Mouse (Mus musculus): ENCODE data around the gene Ikzf3. TPM values are rescaled to one million over a fixed set of nuclear protein-coding genes. Genes with fewer than 3 reads are reported as not detected.

The Ikzf3 gene
- polyA plus RNA-seq, 1 experiment: 104 TPM

- Histone ChIP-seq H3K27ac (ENCODE audit: insufficient read depth, low read length) (peak overlapping the region; percentile 100), H3K4me3 (ENCODE audit: extremely low read depth, insufficient read depth, insufficient read length) (peak overlapping the region; percentile 58; the same call in 1 of the 2 replicates), H3K27me3 (ENCODE audit: control insufficient read depth, insufficient read depth, low read length) (no peaks in the 10 kb centered on the region), H3K4me1 (ENCODE audit: control insufficient read depth, insufficient read depth, insufficient read length) (peaks cover 51% of the 10 kb centered on the region), H3K36me3 (ENCODE audit: control insufficient read depth, insufficient read depth, low read length) (peaks cover 1% of the 10 kb centered on the region; the same call in 1 of the 2 replicates)
- peak; percentile 77 to 83 for DNase-seq (ENCODE audit: low read depth in 1 of 2, low spot score in 2 of 2)
- TF ChIP-seq CTCF (IDR thresholded peaks at IDR 0.05; ENCODE audit: extremely low read depth, insufficient read depth, insufficient read length, insufficient replicate concordance): no peak
- TF ChIP-seq POLR2A (IDR thresholded peaks at IDR 0.05; ENCODE audit: low read depth, low read length): no peak
- 12% methylated on average over 11 of the region's 11 CpGs for WGBS
Measured at GRCm38 (mm10) chr11:98459071-98459741, 86.6 kb downstream of the Ikzf3 start.

- no peak for DNase-seq (ENCODE audit: low read depth in 1 of 2, low spot score in 2 of 2)
- 3% methylated on average over 19 of the region's 30 CpGs for WGBS
- Histone ChIP-seq H3K4me1 (ENCODE audit: control insufficient read depth, insufficient read depth, insufficient read length) (peaks cover 44% of the 10 kb centered on the region), H3K27ac (ENCODE audit: insufficient read depth, low read length) (peak overlapping the region; percentile 100), H3K4me3 (ENCODE audit: extremely low read depth, insufficient read depth, insufficient read length) (peak overlapping the region; percentile 58), H3K27me3 (ENCODE audit: control insufficient read depth, insufficient read depth, low read length) (no peaks in the 10 kb centered on the region), H3K36me3 (ENCODE audit: control insufficient read depth, insufficient read depth, low read length) (no peaks in the 10 kb centered on the region)
- TF ChIP-seq POLR2A (IDR thresholded peaks at IDR 0.05; ENCODE audit: low read depth, low read length): peak; percentile 25; the same call in 1 of the 2 replicates
- TF ChIP-seq CTCF (IDR thresholded peaks at IDR 0.05; ENCODE audit: extremely low read depth, insufficient read depth, insufficient read length, insufficient replicate concordance): no peak
Measured at GRCm38 (mm10) chr11:98458121-98458990, 87.5 kb downstream of the Ikzf3 start.

- Histone ChIP-seq H3K27me3 (ENCODE audit: control insufficient read depth, insufficient read depth, low read length) (no peaks in the 10 kb centered on the region), H3K27ac (ENCODE audit: insufficient read depth, low read length) (peak overlapping the region; percentile 100), H3K4me1 (ENCODE audit: control insufficient read depth, insufficient read depth, insufficient read length) (peaks cover 39% of the 10 kb centered on the region), H3K36me3 (ENCODE audit: control insufficient read depth, insufficient read depth, low read length) (no peaks in the 10 kb centered on the region), H3K4me3 (ENCODE audit: extremely low read depth, insufficient read depth, insufficient read length) (peak overlapping the region; percentile 73)
- WGBS: 2% methylated on average over 44 of the region's 64 CpGs
- TF ChIP-seq CTCF (IDR thresholded peaks at IDR 0.05; ENCODE audit: extremely low read depth, insufficient read depth, insufficient read length, insufficient replicate concordance): peak; percentile 62
- TF ChIP-seq POLR2A (IDR thresholded peaks at IDR 0.05; ENCODE audit: low read depth, low read length): peak; percentile 29; the same call in 1 of the 2 replicates
- peak; percentile 91 to 96 for DNase-seq (ENCODE audit: low read depth in 1 of 2, low spot score in 2 of 2)
Measured at GRCm38 (mm10) chr11:98457367-98458120, 88.3 kb downstream of the Ikzf3 start.

GRCm38 (mm10) chr11:98456945-98457344 is 88.9 kb downstream of the Ikzf3 start:
- Histone ChIP-seq H3K27me3 (ENCODE audit: control insufficient read depth, insufficient read depth, low read length) (no peaks in the 10 kb centered on the region), H3K4me3 (ENCODE audit: extremely low read depth, insufficient read depth, insufficient read length) (peak overlapping the region; percentile 73; the same call in 1 of the 2 replicates), H3K4me1 (ENCODE audit: control insufficient read depth, insufficient read depth, insufficient read length) (peaks cover 35% of the 10 kb centered on the region), H3K27ac (ENCODE audit: insufficient read depth, low read length) (peak overlapping the region; percentile 91), H3K36me3 (ENCODE audit: control insufficient read depth, insufficient read depth, low read length) (no peaks in the 10 kb centered on the region)
- no peak for DNase-seq (ENCODE audit: low read depth in 1 of 2, low spot score in 2 of 2)
- TF ChIP-seq CTCF (IDR thresholded peaks at IDR 0.05; ENCODE audit: extremely low read depth, insufficient read depth, insufficient read length, insufficient replicate concordance) (no peak), POLR2A (IDR thresholded peaks at IDR 0.05; ENCODE audit: low read depth, low read length) (no peak)
- 20% methylated on average over 9 of the region's 9 CpGs for WGBS

- TF ChIP-seq CTCF (IDR thresholded peaks at IDR 0.05; ENCODE audit: extremely low read depth, insufficient read depth, insufficient read length, insufficient replicate concordance) (no peak), POLR2A (IDR thresholded peaks at IDR 0.05; ENCODE audit: low read depth, low read length) (no peak)
- H3K27me3 ChIP-seq (ENCODE audit: control insufficient read depth, insufficient read depth, low read length): no peaks in the 10 kb centered on the region
- H3K4me3 ChIP-seq (ENCODE audit: extremely low read depth, insufficient read depth, insufficient read length): no peak overlapping the region
- H3K4me1 ChIP-seq (ENCODE audit: control insufficient read depth, insufficient read depth, insufficient read length): peaks cover 31% of the 10 kb centered on the region
- H3K27ac ChIP-seq (ENCODE audit: insufficient read depth, low read length): no peak overlapping the region
- DNase-seq (ENCODE audit: low read depth in 1 of 2, low spot score in 2 of 2): no peak
- 71% methylated on average over 5 of the region's 5 CpGs for WGBS
- no peaks in the 10 kb centered on the region for H3K36me3 ChIP-seq (ENCODE audit: control insufficient read depth, insufficient read depth, low read length)
Measured at GRCm38 (mm10) chr11:98456545-98456944, 89.3 kb downstream of the Ikzf3 start.

- Histone ChIP-seq H3K36me3 (ENCODE audit: control insufficient read depth, insufficient read depth, low read length) (no peaks in the 10 kb centered on the region), H3K27me3 (ENCODE audit: control insufficient read depth, insufficient read depth, low read length) (no peaks in the 10 kb centered on the region), H3K4me3 (ENCODE audit: extremely low read depth, insufficient read depth, insufficient read length) (no peak overlapping the region), H3K4me1 (ENCODE audit: control insufficient read depth, insufficient read depth, insufficient read length) (peaks cover 24% of the 10 kb centered on the region), H3K27ac (ENCODE audit: insufficient read depth, low read length) (no peak overlapping the region)
- no peak for DNase-seq (ENCODE audit: low read depth in 1 of 2, low spot score in 2 of 2)
- TF ChIP-seq POLR2A (IDR thresholded peaks at IDR 0.05; ENCODE audit: low read depth, low read length): no peak
- TF ChIP-seq CTCF (IDR thresholded peaks at IDR 0.05; ENCODE audit: extremely low read depth, insufficient read depth, insufficient read length, insufficient replicate concordance): no peak
- WGBS: 82% methylated on average over 4 of the region's 4 CpGs
Measured at GRCm38 (mm10) chr11:98455484-98455883, 90.3 kb downstream of the Ikzf3 start.

Measured in spleen, adult 2 months (tissue).